Mouse (Mus musculus) brain, adult 10 weeks (tissue): ENCODE measurements around the gene Cd33. TPM values are rescaled to one million over a fixed set of nuclear protein-coding genes. Genes with fewer than 3 reads are reported as not detected.

Experiments
- polyA plus RNA-seq: library from polyadenylated mRNA; stranded (reverse); fragments of 350-450 nt; fragmentation: Illumina TruSeq; extraction: RNeasy Lipid Tissue Mini Kit (QIAGEN cat#74804); gene quantifications from one replicate; pipeline ENCODE4 v1.2.3, GENCODE M21; 2015; ENCODE audit warnings: low read depth, low replicate concordance

Cd33 gene
- polyA plus RNA-seq: 5.4 TPM

DNA sequence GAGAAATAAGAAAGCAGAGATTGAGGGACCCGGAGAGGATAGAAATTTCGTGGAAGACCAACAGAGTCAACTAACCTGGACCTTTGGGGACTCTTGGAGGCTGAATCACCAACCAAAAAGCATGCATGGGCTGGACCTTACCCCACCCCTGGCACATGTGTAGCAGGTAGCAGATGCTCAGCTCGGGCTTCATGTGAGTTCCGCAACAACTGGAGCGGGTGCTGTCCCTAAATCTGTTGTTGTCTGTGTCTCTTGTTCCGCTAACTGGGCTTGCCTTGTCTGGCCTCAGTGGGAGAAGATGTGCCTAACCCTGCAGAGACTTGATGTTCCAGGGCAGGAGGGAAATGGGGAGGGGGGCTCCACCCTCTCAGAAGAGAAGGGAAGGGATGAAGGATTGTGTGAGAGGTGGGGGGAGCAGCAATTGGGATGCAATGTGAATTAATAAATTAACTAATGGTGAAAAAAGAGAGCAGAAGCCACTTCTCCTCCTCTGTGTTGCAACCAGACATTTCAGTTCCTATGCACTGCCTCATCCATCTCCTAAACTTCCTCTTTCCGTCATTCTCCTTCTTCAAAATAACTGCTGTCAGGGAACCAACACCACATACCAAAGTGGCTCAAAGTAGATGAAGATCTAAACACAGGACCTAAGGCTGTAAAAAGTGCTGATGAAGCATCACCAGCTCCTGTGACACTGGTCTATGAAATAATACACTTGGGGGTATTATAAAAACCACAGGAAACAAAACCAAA lies at the start of gene Cd33:
Gene Cd33 (minus strand): TSS at position 204 of the 753 bp plus-strand sequence.

DNA sequence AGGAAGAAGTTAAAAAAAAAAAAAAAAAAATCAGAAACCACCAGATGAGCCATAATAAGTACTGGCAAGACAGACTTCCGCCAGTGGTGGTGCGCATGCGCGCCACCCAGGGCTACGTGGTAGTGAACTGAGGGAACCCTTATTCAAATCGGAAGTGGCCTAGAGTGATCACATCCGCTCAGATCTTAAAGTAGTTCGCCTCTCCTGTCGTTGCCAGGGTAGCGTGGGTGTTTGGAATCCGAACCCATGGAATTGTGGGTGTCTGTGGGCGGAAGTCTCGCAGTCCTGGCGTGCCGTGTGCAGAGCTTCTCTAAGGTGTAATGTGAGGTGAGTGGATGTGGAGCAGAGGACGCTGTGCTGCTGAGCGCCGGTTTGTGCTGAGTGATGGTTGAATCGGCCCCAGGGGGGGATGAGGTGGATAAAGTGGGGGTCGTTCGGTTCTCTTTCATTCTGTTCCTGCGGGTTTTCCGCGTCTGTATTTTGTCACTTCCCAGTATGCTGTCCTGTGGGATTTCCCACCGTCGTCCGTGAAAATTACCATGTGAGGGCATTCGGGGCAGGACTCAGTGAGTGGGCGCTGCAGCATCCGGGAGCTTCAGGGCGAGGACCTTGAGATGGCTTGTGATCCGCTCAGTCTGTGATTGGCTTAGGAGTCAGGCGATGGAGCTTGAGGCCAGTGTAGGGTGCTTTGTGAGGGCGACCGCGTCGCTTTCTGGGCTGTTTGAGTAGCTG lies 35.4 kb upstream of the Cd33 start, which contains the start of gene Zfp719:
Gene Zfp719 (plus strand): TSS at position 171 of the 732 bp plus-strand sequence.

DNA sequence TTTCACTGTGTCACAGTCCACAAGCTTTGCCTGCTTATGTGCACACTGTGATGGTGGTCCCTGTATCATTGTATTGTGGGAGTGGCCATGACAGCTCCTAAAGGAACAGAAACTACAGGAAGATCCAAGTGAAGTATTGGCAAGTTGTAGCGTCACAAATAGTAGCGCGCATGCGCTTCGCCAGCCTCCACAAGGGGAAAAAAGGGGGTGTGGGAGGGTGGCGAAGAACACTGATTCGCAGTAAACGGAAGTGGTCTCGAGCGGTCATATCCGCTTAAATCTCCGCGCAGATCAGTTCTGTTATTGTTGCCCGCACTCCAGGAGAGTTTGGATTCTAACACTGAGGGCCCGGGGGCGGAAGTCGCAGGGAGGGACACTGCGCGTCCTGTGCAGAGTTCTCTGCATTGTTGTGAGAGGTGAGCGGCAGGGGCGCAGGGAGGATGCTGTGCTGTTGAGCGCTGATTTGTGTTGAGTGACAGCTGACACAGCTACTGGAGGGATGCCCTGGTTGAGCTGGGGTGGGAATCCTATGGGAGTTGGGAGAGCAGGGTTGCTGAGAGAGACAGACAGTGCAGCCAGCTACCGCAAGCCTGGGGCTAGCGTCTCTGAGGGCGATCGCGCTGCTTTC lies 17.9 kb upstream of the Cd33 start, which contains the start of gene Zfp658:
Gene Zfp658 (plus strand): TSS at position 251 of the 628 bp plus-strand sequence.

DNA sequence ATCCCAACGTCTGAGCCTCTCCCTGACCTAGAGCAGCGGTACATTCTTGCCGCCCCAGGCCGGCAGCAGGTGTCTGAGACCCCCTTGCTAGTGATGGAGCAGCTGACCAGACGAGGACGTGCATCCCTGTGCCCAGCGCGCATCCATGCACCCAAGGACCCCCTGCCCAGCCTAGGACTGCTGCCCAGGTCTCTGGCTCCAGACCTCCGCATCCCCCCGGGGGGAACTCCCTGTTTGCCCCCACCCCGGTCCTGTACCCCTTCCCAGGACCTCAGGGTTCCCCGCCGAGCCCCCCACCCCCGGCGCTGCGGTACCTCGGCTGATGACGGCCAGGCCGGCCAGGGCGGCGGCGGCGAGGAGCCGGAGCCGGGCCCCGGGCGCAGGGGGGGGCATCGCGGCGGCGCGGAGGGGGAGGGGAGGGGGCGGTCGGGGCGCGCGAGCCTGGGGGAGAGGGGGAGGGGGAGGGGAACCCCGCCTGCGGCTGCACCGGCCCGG lies 54.5 kb downstream of the Cd33 start, which contains the start of gene Iglon5:
Gene Iglon5 (minus strand): TSS at position 445 of the 495 bp plus-strand sequence.

Other genes with a start within 250 kb of the Cd33 start
- 28.3 TPM for gene Zfp715, start 231.1 kb downstream of the Cd33 start, polyA plus RNA-seq
- gene Siglecf, start 193.1 kb downstream of the Cd33 start, polyA plus RNA-seq: 0.48 TPM
- not detected for gene Siglecg, start 136.2 kb downstream of the Cd33 start, polyA plus RNA-seq
- gene Lim2, start 116.8 kb downstream of the Cd33 start, polyA plus RNA-seq: not detected
- gene Nkg7, start 107.4 kb downstream of the Cd33 start, polyA plus RNA-seq: not detected
- gene Cldnd2, start 103.6 kb downstream of the Cd33 start, polyA plus RNA-seq: not detected
- 91.5 TPM for gene Etfb, start 100.3 kb downstream of the Cd33 start, polyA plus RNA-seq
- 0.70 TPM for gene Gm45233, start 100.3 kb downstream of the Cd33 start, polyA plus RNA-seq
- 2.1 TPM for gene Vsig10l, start 81.3 kb downstream of the Cd33 start, polyA plus RNA-seq
- gene Iglon5, start 54.4 kb downstream of the Cd33 start, polyA plus RNA-seq: 29.8 TPM
- not detected for gene 4931406B18Rik, start 38.5 kb downstream of the Cd33 start, polyA plus RNA-seq
- 6.1 TPM for gene Zfp658, start 17.8 kb upstream of the Cd33 start, polyA plus RNA-seq
- 13.2 TPM for gene Zfp719, start 35.2 kb upstream of the Cd33 start, polyA plus RNA-seq
- not detected for gene Zfp819, start 62.7 kb upstream of the Cd33 start, polyA plus RNA-seq
- gene Ceacam18, start 90.3 kb upstream of the Cd33 start, polyA plus RNA-seq: not detected
- gene Siglece, start 115.7 kb upstream of the Cd33 start, polyA plus RNA-seq: 1.4 TPM
- 6.3 TPM for gene Ctu1, start 127.6 kb upstream of the Cd33 start, polyA plus RNA-seq
- gene Klk14, start 146.0 kb upstream of the Cd33 start, polyA plus RNA-seq: not detected
- gene Klk13, start 168.1 kb upstream of the Cd33 start, polyA plus RNA-seq: not detected
- gene Klk12, start 224.5 kb upstream of the Cd33 start, polyA plus RNA-seq: not detected
- gene Klk11, start 230.2 kb upstream of the Cd33 start, polyA plus RNA-seq: not detected
- not detected for gene Klk10, start 236.6 kb upstream of the Cd33 start, polyA plus RNA-seq
- gene Klk9, start 247.5 kb upstream of the Cd33 start, polyA plus RNA-seq: not detected